Mouse (Mus musculus): Measurements from ENCODE around the gene Vwa3a. TPM values are rescaled to one million over a fixed set of nuclear protein-coding genes. Genes with fewer than 3 reads are reported as not detected.
A peak's percentile ranks its signal among the peaks of the same experiment; 100 is the strongest.

The Vwa3a gene
- polyA plus RNA-seq, 1 experiment from 2014 or later: 0.60 TPM

GRCm38 (mm10) chr7:120826408-120826807, 87.3 kb downstream of the Vwa3a start:
- WGBS: 26% methylated on average over 3 of the region's 3 CpGs
- H3K27ac ChIP-seq: 0 out of 2 replicates have a peak overlapping the region, but pooled peaks have one; percentile 12

DNA sequence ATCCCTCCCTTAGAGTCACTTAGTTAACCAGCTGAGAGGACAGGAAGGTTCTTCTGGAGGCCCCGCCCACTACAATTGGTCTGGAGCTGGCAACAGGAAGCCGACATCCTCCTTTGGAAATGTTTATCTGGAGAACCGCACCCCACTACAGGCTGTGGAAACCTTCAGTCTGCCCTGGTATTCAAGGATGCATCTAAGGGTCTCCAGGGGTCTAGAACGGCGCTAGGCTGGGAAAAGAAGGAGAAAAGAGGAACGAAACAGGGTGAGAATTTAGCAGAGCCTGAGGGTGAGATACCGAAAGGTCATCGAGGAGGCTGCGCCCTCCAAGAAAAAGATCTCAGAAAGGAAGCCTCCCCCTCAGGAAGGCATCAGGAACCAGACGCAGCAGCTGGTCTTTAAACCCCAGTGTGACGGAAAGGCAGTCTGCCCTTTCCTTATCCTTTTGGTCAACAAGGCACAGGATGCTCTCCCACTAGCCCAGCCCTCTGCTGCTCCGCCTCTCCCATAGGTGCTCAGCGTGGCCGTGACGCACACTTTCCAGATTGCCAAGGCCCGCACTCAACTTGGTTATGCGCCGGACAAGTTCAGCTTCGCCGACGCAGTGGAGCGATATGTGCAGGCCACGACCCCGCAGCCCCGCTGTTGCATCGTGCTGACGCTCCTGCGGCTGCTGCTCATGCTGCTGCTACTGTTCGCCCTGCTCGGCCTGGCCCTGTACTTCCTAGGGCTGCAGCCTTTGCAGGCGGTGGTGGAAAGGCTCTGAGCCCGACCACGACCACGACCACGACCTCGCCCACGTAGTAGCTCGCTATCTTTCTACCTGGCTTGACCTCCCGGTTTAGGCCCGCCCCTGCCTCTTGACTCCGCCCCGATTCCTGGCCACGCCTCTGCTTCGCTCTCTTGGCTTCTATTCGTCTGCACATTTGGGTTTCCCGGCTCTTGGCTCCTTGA, 91.6 kb downstream of the Vwa3a start:
- DNase-seq (ENCODE audit: low spot score): peak; percentile 87
- under 1% methylated on average over 46 of the region's 46 CpGs for WGBS
- peaks cover 29% of the 10 kb centered on the region; the same call in 1 of the 2 replicates for H3K27me3 ChIP-seq (ENCODE audit: insufficient read depth, poor library complexity, severe bottlenecking)
- H3K27ac ChIP-seq: peak overlapping the region; percentile 77
- H3K36me3 ChIP-seq: no peaks in the 10 kb centered on the region
- H3K9me3 ChIP-seq: no peaks in the 10 kb centered on the region
- H3K4me1 ChIP-seq: peaks cover 16% of the 10 kb centered on the region; the same call in 1 of the 2 replicates
- peak overlapping the region; percentile 63 for H3K4me3 ChIP-seq

More at GRCm38 (mm10) chr7:120826408-120826807, 87.3 kb downstream of the Vwa3a start:
- Histone ChIP-seq H3K9me3 (no peaks in the 10 kb centered on the region), H3K4me1 (peaks cover 14% of the 10 kb centered on the region; the same call in 1 of the 2 replicates), H3K27me3 (ENCODE audit: insufficient read depth, poor library complexity, severe bottlenecking) (peaks cover 15% of the 10 kb centered on the region), H3K4me3 (no peak overlapping the region), H3K36me3 (no peaks in the 10 kb centered on the region)
- DNase-seq (ENCODE audit: low spot score): peak; percentile 86

DNA sequence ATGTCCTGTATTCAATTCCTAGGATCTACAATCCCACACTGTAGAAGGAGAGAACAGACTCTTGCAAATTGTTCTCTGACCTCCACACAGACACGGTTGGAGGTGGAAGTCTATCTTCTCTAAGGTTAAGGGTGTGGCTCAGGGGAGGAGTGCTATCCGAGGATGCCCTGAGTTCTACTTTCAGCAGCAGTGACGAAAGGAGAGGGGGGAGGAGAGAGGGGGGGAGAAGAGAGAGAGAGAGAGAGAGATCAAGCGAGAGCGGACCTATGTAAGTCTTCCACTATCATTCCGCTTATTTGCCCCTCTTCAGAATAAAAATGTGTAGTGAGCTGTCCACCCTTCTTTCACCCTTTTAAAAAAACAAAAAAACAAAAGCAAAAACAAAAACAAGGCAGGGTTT, 95.3 kb downstream of the Vwa3a start:
- H3K9me3 ChIP-seq: no peaks in the 10 kb centered on the region
- H3K27me3 ChIP-seq (ENCODE audit: insufficient read depth, poor library complexity, severe bottlenecking): peaks cover 21% of the 10 kb centered on the region; the same call in 1 of the 2 replicates
- H3K36me3 ChIP-seq: no peaks in the 10 kb centered on the region
- WGBS: 52% methylated on average over 6 of the region's 6 CpGs
- H3K4me3 ChIP-seq: peak overlapping the region; percentile 73
- H3K4me1 ChIP-seq: peaks cover 13% of the 10 kb centered on the region; the same call in 1 of the 2 replicates
- no peak for DNase-seq (ENCODE audit: low spot score)
- H3K27ac ChIP-seq: no peak overlapping the region; the same call in 1 of the 2 replicates

DNA sequence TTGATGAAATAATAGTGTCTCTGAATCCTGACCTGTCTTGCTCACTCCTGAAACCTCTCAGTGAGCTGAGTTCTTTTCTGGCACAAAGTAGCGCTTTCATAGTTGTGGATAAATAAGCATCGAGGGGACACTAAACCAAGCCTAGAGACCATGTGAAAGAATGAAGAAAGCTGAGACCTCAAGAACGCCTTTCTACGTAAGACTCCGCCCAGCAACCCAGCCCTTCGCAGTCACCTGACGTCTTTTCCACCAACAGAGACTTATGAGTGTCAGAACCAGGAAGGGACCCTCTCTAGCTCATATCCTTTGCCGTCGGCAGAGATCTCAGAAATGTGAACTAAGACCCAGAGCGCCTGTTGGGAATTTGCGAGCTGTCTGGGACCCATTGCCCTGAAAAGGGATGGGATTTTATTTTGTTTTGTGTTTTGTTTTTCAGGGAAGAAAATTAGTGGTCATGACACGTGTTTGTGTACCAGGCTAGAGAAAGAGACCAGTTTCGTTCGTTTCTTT, 95.8 kb downstream of the Vwa3a start:
- H3K27ac ChIP-seq: peak overlapping the region; percentile 65
- peaks cover 17% of the 10 kb centered on the region; the same call in 1 of the 2 replicates for H3K27me3 ChIP-seq (ENCODE audit: insufficient read depth, poor library complexity, severe bottlenecking)
- H3K36me3 ChIP-seq: no peaks in the 10 kb centered on the region
- DNase-seq (ENCODE audit: low spot score): peak; percentile 93
- H3K4me1 ChIP-seq: peaks cover 13% of the 10 kb centered on the region; the same call in 1 of the 2 replicates
- peak overlapping the region; percentile 73 for H3K4me3 ChIP-seq
- H3K9me3 ChIP-seq: no peaks in the 10 kb centered on the region
- WGBS: 29% methylated on average over 14 of the region's 14 CpGs

DNA sequence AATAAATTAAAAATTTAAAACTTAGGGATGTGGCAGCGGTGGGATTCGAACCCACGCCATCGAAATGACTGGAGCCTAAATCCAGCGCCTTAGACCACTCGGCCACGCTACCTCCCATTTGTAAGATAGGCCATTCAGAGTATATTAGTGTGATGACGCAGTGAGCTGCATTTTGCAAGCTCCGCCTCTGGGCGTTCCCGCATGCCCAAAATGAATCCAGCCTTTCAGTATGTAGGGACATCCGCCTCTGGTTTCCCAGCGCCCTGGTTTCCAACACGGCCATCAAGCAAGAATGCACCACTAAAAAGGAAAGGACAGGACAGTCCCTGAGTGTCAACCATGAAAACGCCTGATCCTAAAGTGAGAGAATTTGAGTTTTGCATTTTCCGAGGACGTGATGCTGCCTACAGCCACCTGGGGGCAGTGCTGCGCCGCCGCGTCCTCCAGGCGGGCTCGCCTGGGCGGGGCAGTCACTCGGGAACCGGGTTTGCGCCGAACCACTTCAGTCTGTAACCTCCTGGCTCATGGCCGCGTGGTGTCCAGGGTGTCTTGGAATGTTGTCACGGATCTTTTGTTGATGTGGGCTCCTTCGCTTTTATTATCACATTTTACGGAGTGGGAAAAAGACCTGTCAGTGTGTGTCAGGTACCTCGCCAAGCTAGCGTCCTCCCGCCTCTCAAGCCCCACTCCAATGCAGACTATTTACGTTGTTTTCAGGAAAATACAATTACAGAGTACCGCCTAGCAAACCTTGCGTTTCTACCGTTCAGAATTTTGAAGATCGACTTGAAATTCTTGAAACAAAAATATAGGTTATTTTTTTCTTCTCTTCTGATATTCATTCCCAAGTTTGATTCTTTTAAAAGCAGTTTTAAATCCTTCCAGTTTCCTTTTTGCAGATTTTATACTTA, 96.6 kb downstream of the Vwa3a start:
- DNase-seq (ENCODE audit: low spot score): peak; percentile 94
- no peaks in the 10 kb centered on the region for H3K36me3 ChIP-seq
- H3K27me3 ChIP-seq (ENCODE audit: insufficient read depth, poor library complexity, severe bottlenecking): peaks cover 14% of the 10 kb centered on the region; the same call in 1 of the 2 replicates
- peak overlapping the region; percentile 73 for H3K4me3 ChIP-seq
- peaks cover 7% of the 10 kb centered on the region; the same call in 1 of the 2 replicates for H3K4me1 ChIP-seq
- H3K27ac ChIP-seq: peak overlapping the region; percentile 82
- no peaks in the 10 kb centered on the region for H3K9me3 ChIP-seq
- WGBS: 1% methylated on average over 41 of the region's 41 CpGs

GRCm38 (mm10) chr7:120836361-120836760, 97.2 kb downstream of the Vwa3a start:
- H3K4me1 ChIP-seq: peaks cover 2% of the 10 kb centered on the region; the same call in 1 of the 2 replicates
- H3K27ac ChIP-seq: peak overlapping the region; percentile 82
- H3K4me3 ChIP-seq: peak overlapping the region; percentile 73
- WGBS: 7% methylated on average over 12 of the region's 12 CpGs
- peaks cover 14% of the 10 kb centered on the region; the same call in 1 of the 2 replicates for H3K27me3 ChIP-seq (ENCODE audit: insufficient read depth, poor library complexity, severe bottlenecking)
- no peaks in the 10 kb centered on the region for H3K9me3 ChIP-seq
- no peak for DNase-seq (ENCODE audit: low spot score)
- no peaks in the 10 kb centered on the region for H3K36me3 ChIP-seq

- Histone ChIP-seq H3K27ac (no peak overlapping the region), H3K4me3 (no peak overlapping the region), H3K36me3 (no peaks in the 10 kb centered on the region), H3K27me3 (ENCODE audit: insufficient read depth, poor library complexity, severe bottlenecking) (no peaks in the 10 kb centered on the region), H3K4me1 (peaks cover 8% of the 10 kb centered on the region; the same call in 1 of the 2 replicates), H3K9me3 (no peaks in the 10 kb centered on the region)
- WGBS: 63% methylated on average over 5 of the region's 5 CpGs
- no peak for DNase-seq (ENCODE audit: low spot score)
These were observed 99.5 kb downstream of the Vwa3a start for GRCm38 (mm10) chr7:120838436-120839160.

DNA sequence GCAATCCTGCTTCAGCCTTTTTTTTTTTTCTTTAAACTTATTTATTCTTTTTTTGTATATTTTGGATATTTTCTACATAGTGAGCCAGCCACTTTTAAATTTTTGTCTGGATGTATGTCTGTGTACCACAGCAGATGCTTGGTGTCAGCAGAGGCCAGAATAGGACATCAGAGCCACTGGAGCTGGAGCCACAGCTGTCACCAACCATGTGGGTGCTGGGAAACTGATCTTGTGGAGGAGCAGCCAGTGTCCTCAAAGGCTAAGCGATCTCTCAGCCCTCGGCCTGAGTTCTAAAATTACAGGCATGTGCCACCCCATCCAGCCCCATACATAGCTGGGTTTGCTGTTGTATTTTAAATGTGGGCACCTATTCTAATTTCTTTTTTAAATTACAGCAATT, 100.7 kb downstream of the Vwa3a start:
- Histone ChIP-seq H3K9me3 (no peaks in the 10 kb centered on the region), H3K27me3 (ENCODE audit: insufficient read depth, poor library complexity, severe bottlenecking) (0 out of 2 replicates have a peak, but pooled peaks cover 10% of the 10 kb centered on the region), H3K4me1 (peaks cover 19% of the 10 kb centered on the region), H3K4me3 (no peak overlapping the region), H3K27ac (no peak overlapping the region), H3K36me3 (no peaks in the 10 kb centered on the region)
- 74% methylated on average over 2 of the region's 2 CpGs for WGBS
- no peak for DNase-seq (ENCODE audit: low spot score)

GRCm38 (mm10) chr7:120842345-120843036, 103.4 kb downstream of the Vwa3a start, which contains the start of gene Eef2k:
Eef2k (plus strand) TSS chr7:120842831.
- Histone ChIP-seq H3K27ac (peak within 1 kb of the TSS; percentile 95), H3K9me3 (no peaks in the 10 kb centered on the region), H3K27me3 (ENCODE audit: insufficient read depth, poor library complexity, severe bottlenecking) (peaks cover 28% of the 10 kb centered on the region), H3K4me3 (peak within 1 kb of the TSS; percentile 88), H3K36me3 (no peaks in the 10 kb centered on the region), H3K4me1 (peaks cover 27% of the 10 kb centered on the region)
- WGBS: 3% methylated on average over 35 of the region's 35 CpGs
- DNase-seq (ENCODE audit: low spot score): peak; percentile 97

- peaks cover 28% of the 10 kb centered on the region for H3K27me3 ChIP-seq (ENCODE audit: insufficient read depth, poor library complexity, severe bottlenecking)
- peak; percentile 92 for DNase-seq (ENCODE audit: low spot score)
- H3K27ac ChIP-seq: peak overlapping the region; percentile 95
- H3K4me3 ChIP-seq: peak overlapping the region; percentile 88
- H3K36me3 ChIP-seq: no peaks in the 10 kb centered on the region
- peaks cover 27% of the 10 kb centered on the region for H3K4me1 ChIP-seq
- WGBS: under 1% methylated on average over 40 of the region's 40 CpGs
- H3K9me3 ChIP-seq: no peaks in the 10 kb centered on the region
These were observed 104.0 kb downstream of the Vwa3a start for GRCm38 (mm10) chr7:120843037-120843621.

GRCm38 (mm10) chr7:120843852-120844435, 104.8 kb downstream of the Vwa3a start:
- peaks cover 27% of the 10 kb centered on the region for H3K4me1 ChIP-seq
- 2% methylated on average over 16 of the region's 16 CpGs for WGBS
- no peak for DNase-seq (ENCODE audit: low spot score)
- H3K36me3 ChIP-seq: no peaks in the 10 kb centered on the region
- H3K27ac ChIP-seq: peak overlapping the region; percentile 95
- peaks cover 28% of the 10 kb centered on the region for H3K27me3 ChIP-seq (ENCODE audit: insufficient read depth, poor library complexity, severe bottlenecking)
- H3K4me3 ChIP-seq: peak overlapping the region; percentile 88
- H3K9me3 ChIP-seq: no peaks in the 10 kb centered on the region

Measured in heart, embryonic 10.5 days (tissue).